Mouse (Mus musculus) ZHBTc4 (cell line): ENCODE data around the gene Pnmal2.

Source experiments
- DNase-seq: peaks from one replicate; pipeline ENCODE4 v3.0.0-alpha.2; 2011; ENCODE audit warnings: low read depth, low spot score

Gene Pnmal2

DNA sequence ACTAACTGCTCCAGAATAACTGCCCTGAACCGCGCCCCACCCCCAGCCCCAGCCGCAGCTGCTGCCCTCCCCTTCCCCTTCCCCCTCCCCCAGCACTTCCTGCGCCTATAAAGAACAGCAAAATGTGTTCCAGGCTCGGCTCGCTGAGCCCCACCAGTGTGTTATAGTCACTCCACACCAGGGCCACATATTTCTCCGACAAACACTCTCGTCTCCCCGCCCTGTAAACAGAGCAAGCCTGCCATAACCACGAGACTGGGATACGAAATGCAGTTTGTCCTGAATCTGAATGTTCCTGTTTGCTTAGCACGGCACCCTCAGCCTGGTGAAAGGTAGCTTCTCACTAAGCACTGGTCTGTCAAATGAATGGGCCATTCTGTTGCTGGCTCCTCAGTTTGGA lies 35.9 kb downstream of the Pnmal2 start:
- peak; percentile 56 for DNase-seq

DNA sequence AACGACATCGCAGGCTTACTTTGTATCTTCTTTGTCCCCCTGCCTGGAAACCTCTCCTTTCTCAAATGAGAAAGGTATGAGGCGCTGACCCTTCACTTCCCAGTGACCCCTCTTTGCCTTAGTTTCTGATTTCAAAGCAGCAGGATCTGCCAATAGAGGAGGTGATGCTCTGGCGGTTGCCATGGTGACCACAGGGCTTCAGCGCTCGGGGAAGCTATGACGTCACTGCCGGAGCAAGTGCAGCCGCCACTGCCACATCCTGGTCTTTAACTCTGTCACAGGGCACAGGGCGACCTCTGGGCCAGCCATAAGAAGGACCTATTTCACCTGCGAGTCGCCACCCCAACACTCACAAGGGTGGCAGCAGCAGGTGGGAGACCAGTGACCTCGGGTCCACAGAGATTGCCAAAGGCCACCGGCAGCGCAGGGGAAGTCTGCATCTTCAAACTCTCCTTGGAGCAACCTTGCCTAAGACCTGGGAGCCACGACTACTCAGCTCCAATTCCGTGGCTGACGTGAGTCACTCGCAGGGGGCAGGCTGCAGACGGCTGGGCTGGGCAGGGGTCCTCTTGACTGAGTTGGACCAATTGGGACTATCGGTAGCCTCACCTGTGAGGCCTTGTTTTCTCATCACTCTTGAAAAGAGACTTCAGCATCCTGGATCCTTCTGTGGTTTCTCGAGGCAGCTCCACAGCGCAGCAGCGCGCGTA lies 38.5 kb downstream of the Pnmal2 start, which contains the start of gene Gm42372:
Gene Gm42372 (plus strand): TSS at position 228 of the 710 bp plus-strand sequence.
- peak; percentile 81 for DNase-seq

DNA sequence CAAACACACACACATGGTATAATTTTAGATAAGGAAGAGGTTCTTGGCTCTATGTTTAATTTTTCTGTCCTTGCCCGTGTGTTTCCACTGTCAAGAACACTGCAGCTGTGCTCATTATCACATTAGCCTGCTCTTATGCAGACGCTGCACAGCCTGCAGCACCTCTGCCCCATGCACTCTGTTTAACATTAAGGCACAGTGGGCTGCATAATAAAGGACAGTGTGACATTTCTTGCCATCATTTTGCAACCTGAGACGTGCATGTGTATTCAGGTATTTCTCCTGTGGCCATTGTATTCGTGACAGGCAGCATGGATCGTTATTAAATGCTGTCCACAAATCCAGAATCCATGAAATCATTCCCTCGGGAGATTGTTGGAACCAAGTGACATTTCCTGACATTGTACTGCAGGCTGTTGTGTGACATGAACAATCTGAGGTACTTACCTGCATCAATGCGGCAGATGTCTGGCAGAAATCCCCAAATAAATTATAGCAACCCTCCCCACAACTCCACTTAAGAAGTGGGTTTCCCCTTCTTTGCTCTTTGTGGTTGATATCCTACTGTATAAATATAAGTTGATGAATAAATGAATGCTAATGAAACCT lies 43.2 kb downstream of the Pnmal2 start:
- DNase-seq, result no peak

DNA sequence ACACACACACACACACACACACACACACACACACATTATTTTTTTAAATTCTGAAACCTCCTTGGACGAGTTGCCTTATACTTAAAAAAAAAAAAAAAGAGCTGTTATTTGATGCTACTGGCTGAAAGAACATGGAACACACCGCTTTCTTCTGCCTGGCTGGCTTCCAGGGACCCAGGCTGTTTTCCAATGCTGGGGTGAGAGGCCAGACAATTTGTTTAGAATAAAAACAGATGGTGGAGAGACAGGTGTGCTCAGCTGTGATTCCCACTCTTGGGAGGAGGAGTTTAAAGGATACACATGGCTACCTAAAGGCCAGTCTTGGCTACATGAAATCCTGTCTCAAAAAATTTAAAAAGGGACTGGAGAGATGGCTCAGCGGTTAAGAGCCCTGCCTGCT lies 43.9 kb downstream of the Pnmal2 start:
- DNase-seq, result no peak

DNA sequence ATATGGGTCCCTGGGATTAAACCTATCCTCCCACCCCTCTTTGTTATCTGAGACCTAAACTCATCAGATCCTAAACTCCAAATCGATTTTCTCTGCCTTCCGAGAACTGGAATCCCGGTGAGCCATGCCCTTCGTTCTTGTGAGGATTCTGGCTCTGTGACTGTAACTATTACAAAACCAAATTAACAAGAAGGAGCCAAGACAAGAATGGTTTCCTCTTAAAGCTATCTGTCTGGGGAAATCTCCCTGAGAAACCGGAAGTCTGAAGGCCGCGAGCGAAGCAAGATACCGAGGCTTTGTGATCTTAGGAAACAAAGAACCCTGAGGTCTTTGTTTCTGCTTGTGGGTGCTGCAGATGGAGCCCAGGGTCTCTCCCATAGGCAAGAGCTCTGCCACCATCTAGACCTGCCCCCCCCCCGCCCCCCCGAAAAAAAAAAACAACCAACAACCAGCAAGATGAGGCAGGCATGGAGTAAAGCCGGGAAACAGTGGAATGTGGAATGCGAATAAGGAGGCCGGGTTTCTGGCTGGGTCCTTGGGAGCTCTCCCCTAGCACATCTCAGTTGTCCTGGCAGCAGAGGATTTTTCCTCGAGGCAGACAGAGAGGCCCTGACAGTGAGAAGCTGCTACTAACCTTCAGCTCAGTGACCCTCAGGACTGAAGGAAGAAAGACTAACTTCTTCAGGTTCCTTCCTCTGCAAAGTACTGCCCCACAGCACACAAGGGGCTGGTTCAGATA lies 45.7 kb downstream of the Pnmal2 start:
- DNase-seq, result peak; percentile 57

DNA sequence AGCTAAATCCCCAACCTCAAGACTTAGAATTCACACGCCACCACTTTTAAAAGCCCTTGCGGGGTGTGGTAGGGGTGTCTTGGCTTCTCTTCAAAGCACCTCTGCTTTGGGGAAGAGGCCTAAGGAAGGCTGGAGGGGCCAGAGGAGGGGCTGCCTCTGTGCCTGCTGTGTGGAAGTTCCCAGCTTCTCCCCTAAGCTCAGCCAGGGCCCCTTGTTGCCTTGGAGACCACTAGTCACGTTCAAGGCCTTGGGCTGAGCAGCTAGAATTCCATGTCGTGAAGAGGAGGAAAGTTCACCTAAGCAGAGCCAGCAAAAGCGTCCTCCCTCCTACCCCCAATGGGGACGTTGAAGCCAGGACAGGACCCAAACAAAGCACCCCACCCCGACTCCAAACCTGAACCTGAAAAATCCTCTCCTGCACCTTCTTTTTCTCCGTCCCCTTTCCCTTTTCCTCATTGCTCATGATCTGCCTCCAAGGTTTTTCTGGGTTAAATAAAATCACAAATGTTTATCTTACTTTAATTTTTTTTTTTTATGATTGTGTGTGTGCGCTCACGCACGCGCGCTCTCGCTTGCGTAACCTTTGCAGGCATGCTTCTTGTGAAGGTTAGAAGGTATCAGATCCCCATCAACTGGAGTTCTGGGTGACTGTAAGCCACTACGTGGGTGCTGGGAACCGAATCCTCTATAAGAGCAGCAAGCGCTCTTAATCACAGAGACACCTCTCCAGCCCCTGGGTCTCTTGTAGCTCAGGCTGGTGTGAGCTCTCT lies 47.4 kb downstream of the Pnmal2 start:
- peak; percentile 27 for DNase-seq

DNA sequence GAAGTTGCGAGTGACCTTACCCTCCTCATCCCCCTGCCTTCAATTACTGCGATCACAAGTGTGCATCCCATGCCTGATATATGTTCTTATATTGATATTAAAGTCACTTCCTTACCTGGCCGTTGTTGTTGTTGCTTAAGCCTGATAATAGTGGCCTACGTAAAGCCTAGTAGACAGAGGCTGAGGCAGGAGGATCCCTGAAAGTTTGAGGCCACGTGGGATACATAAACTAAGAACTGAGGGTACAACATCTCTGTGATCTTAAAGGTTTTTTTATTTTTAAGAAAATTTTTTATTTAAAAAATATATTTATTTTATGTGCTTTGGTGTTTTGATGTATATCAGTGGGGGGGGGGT lies 47.9 kb downstream of the Pnmal2 start, which contains the start of gene Ccdc8:
Gene Ccdc8 (plus strand): TSS at position 258 of the 357 bp plus-strand sequence.
- DNase-seq, result no peak

DNA sequence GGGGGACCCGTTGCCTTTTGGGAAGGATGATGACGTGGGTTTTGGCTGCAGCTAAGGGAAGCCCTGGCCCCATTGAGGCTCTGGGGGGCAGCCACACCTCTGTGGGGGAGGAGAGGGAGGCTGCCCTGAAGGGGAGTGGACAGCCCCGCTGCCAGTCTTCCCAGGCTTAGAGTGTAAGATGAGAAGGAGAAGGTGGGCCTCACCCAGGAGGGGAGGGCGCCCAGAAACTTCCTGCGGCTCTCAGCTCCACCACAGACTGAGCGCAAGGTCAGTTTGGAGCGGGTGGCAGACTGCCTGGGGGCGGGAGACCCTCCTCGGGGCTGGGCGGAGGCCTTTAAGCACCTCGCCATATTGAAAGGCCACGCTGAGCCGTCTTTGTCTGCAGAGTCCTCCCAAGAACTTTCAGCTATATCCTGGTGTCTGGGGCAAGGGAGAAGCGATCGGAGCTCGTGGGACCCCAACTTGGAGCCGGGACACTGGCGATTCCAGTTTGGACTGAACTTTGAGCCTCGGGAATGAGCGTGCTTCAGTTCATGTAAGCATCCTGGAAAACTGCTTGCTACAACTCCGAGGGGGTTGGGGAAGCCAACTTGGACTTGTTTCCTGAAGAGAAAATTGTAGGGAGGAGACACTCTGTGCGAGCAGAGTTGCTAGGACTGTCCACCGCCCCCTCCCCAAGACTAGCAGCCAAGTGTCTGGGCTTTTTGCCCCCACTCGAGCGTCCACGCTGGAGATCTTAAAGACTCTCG lies 49.3 kb downstream of the Pnmal2 start:
- peak; percentile 78 for DNase-seq

DNA sequence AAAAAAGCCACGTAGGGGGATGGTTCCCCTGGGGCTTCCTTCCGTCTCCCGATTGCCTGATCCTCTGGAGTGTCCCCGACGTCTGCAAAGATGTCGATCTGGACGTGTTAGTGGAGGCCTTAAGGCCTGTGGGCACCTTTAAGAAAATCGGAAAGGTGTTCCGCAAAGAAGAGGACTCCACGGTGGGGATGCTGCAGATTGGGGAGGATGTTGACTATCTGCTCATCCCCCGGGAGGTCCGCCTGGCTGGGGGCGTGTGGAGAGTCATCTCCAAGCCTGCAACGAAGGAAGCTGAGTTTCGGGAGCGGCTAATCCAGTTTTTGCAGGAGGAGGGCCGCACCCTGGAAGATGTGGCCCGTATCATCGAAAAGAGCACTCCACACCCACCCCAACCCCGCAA lies 49.9 kb downstream of the Pnmal2 start:
- DNase-seq, result peak; percentile 23

DNA sequence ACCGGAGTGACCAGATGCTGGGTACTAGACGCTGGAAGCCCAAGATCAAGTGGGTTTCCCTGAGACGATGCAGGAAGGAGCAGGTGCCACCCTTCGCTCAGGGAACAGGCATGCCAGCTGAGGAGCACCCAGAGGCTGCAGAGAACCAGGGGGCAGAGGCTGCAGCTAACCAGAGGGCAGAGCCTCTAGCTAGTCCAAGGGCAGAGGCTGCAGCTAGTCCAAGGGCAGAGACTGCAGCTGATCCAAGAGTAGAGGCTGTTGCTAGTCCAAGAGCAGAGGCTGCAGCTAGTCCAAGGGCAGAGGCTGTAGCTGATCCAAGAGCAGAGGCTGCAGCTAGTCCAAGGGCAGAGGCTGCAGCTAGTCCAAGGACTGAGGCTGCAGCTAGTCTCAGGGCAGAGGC lies 50.9 kb downstream of the Pnmal2 start:
- DNase-seq, result no peak
